Mouse (Mus musculus): ENCODE measurements at regions not wholly inside any gene's neighbourhood (a gene's known extent, or its start where the extent isn't known, plus 50 kb on each side); places are given as distances from the start of the nearest gene placed in this dataset.

DNA sequence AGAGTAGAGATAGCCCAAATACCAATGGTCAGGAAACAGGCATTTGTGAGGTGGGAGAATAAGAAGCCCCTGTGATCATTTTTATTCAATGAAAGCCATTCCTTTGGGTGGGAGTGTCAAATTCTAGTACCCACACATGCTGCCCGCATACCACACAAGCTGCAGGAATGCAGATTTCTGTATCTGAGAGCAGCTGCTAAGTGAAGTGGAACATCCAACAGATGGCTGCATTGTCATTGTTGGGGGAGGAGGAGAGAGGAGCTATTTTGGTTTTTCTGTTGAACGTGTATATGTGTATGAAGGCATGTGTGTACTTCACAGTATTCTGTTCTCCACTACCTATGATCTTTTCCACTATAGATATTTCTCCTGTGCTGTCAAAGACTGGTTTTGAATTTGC, 392.3 kb upstream of the Mef2c start:
- peak; percentile 84 for ATAC-seq (ENCODE audit: low TSS enrichment)

DNA sequence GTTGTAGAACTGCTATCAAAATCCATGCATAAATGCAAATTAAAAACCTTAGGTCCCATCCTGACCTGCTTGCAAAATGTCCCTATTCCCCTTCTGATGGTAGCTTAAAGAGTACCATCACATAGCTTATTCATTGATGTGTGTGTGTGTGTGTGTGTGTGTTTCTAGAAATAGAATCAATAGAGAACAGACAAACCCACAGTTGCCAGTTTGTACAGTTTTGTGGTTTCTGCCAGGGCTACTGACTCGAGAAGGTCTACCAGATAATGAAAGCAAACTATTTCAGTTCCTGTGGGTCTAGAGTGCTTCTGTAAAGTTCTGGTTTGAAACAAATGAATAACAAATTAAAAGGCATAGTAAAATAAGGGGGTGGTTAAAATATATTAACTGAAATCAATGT, 391.5 kb upstream of the Mef2c start:
- ATAC-seq (ENCODE audit: low TSS enrichment), result no peak

DNA sequence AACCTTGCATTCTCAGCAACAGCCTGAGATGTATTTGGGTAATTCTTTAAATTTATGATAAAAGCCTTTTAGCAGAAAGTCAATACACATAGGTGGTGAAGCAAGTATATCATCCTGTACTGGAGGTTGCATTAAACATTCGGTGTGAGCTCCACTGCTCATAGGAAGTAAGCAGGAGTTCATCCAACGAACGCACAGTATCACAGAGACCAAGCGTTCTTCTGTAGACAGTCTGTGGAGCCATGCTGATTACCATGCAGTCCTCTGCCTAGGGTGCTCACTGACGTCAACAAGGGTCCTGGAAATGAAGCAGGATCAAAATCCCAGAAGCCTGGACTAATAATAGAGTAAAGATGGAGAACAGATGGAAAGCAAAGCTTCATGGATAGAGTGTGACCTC, 391.1 kb upstream of the Mef2c start:
- no peak for ATAC-seq (ENCODE audit: low TSS enrichment)

DNA sequence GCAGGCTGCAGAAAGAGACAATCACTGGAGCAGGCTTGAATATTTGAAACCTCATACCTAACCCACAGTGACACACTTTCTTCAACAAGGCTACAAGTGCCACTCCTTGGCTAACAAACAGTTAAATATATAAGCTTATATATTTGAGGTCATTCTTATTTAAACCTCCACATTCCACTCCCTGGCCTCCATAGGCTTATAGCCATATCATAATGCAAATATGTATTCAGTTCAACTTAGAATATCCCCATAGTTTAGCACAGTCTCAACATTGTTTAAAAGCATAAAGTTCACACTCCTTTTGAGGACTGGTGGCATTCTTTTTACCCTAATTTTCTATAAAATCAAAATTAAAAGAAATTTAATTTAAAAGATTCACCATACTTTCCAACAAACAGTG, 390.0 kb upstream of the Mef2c start:
- no peak for ATAC-seq (ENCODE audit: low TSS enrichment)

DNA sequence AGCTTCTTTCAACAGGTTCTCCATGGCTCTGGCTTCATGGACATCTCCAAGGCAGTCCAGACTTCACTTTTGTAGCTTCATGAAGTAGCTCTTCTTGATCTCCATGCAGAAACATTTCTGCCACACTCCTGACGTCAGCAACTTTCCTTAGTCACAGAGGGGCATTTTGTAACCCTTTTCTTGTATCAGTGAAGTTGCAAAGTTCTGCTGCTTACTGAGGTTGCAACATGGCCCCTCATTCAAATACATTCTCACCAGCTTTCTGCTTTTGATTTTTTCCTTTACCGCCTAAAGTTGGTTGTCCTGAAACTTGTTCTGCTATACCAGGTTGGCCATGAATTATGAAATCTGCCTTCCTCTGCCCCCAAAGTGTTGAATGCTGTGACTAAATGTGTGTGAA, 389.4 kb upstream of the Mef2c start:
- ATAC-seq (ENCODE audit: low TSS enrichment), result no peak

DNA sequence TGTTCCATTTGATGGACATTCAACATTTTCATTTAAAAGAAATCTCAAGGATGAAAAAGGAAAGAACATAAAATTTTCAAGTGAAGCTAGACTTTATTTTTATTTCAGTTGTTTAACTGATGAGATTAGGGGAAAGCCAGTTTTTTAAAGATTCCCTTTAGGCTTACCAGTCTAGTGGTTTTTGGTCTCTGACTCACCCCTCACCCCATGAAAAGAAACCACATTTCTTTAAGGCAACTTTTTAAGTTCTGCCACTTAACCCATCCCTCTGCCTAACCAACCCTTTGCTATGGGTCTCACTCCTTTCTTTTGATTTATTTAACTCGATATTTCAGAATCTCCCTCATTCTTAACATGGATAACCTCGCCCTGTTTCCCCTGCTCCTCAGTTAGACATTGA, 388.1 kb upstream of the Mef2c start:
- ATAC-seq (ENCODE audit: low TSS enrichment), result no peak

DNA sequence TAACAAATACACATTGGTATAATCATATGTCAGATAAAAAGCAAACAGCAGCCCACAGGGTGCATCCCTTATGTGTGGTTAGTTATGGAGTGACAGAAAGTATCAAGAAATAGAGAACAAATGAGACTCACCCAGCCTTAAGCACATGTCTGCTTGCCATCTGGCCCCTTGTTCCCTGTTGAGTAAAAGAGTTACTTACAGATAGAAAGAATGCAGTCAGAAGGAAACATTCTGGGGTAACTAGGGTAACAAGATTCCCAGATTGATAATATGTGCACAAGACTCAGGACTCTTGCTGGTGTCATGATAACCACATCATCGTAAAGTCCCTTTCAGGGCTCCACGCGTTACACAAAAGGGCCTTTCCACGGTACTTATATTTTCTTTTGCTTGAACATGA, 383.5 kb upstream of the Mef2c start:
- 0 out of 2 replicates have a peak, but pooled peaks have one; percentile 32 for ATAC-seq (ENCODE audit: low TSS enrichment)

DNA sequence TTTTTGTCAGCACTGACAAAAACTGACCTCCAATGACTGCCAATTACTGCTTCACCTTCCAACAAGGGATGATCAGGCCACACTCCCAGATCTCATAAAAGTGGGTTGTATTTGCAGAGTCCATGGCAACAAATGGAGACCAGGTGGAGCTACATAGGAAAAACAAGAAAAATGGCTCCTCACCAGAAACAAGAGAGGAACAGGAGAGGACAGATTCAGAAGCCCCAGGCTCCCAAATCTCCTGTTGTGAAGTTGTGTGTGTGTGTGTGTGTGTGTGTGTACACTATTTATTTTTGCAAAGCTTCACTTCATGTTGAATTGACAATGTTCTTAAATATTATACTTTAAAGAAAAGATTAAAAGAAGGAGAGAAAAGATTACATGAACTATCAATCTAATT, 380.2 kb upstream of the Mef2c start:
- no peak for ATAC-seq (ENCODE audit: low TSS enrichment)

DNA sequence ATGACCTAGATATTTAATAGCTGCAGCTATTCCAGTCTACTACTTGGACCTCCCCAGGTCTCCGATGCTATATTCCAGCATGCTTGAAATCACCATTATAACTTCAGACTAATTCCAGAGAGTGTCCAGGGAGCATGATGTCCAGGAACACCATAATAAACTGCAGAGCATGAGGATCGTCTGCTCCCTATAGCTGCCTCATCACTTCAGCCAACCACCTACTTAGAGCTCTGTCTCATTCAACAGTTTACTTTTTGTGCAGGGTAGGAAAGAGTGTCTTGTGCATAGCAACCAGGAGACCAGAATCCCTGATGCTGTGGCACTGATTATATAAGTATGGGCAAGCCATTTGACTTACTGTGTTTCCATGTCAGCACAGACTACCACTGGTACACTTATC, 379.2 kb upstream of the Mef2c start:
- ATAC-seq (ENCODE audit: low TSS enrichment), result peak; percentile 71

DNA sequence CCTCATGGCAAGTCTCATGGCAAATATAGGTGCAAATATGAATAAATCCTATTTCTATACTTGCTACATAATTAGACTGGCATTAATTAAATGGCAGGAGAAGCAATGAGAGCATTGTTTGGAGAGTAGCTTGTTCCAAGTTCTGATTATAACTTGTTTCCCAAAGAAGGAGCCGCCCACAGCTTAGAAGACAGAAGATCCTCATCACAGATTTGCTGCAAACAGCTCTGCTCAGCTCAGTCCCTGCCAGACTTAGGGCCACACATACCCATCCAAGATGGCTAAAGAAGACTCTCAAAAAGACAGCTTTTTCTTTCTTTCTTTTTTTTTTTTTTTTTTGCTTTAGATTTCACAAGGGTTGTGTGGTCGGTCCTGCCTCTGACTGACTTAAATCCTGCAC, 377.4 kb upstream of the Mef2c start:
- peak; percentile 96 for ATAC-seq (ENCODE audit: low TSS enrichment)

DNA sequence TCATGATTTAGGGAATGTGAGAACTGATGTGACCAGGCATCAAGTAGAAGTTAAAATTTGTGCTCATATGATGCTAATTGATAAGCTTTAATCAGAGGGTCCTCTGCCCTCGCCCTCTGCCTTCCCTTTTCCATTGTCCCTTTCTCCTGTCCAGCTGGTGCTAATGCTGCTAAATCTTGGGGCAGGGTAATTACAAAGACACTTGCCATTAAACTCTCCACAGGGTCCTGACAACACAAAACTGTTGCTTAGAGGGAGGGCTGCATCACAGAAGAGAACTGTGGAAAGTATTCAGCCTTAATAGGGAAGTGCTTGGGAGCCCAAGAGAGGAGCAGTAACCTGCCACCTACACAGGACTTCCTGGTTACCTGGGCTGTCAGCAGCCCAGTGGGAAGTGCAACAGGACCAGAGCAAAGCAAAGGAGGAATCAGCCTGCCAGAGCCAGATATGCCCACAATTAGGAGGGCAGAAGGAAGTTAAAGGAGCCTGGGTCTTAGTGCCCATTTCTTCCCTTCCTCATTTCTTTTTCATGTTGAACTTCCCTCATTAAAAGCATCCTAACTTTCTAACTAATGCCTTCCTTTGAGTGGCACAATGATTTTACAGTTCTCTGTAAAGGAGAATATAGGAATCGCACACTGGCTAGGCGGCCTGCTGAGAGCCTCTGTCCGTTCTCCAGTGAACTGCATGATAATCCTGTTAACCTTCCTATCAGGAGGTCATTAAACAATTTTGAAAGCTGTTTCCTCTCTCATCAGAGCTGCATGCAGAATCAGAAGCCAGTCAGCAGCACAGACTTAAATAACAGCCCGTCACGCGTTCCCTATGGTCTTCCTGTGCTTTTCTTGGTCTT, 372.5 kb upstream of the Mef2c start:
- no peak; the same call in 1 of the 2 replicates for ATAC-seq (ENCODE audit: low TSS enrichment)

DNA sequence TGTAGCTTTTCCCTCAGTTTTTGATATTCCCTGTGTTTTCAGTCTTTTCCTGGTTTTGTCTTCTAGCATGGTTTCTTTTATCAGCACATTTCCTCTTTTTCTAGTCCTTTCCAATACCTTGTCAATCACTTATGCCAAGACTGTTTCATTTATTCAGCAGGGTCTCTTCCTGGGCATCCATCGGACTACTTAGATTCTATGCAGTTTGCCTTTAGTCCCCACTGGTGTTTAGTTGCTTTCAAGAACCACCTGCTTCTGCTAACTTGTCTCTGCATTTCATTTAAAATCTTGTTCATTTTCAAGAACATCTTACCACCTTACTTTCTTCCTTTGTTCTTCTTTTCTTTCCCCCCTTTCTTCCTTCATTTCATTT, 371.9 kb upstream of the Mef2c start:
- no peak for ATAC-seq (ENCODE audit: low TSS enrichment)

DNA sequence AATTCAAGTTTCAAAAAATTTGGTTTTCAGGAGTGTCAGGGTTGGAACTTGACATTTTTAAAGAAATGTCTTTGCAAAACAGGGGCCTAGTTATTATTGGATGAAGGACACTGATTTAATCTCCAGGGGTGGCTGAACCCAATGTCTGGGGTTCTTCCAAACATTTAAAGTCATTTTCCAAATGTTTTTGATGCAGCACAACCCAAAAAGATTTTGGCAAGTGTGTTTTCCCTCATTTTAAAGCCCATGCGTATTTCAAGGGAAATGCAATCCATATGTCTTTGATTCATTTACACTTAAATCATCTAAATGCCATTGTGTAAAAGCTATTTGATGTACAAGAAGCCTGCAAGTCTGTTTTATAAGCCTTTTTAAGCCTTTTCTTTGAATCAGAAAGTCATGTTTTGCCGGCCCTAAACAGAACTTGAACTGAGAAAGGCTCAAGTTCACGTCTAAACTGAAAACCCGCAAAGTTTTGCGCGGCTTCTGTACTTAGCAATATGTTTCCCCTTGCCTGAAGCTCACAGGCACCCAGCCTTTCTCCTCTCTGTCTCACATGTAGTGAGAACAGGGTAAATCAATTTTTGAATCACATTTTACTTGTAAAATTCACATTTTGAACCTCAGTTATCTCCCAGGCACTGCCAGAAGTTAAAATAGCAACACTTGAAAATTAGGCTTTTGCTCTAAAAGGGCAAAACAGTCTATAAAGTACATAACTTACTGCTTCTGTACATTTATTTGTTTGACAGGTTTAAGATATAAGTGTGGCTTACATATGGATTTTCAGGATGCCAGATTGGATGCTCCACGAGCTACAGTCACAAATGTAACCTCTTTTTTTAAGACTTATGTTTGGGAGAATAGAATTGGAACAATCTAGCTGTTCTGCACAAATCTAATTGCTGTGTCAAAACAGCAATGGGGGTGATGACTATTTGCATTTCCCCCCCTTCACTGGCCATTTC, 370.9 kb upstream of the Mef2c start:
- ATAC-seq (ENCODE audit: low TSS enrichment), result peak; percentile 73

DNA sequence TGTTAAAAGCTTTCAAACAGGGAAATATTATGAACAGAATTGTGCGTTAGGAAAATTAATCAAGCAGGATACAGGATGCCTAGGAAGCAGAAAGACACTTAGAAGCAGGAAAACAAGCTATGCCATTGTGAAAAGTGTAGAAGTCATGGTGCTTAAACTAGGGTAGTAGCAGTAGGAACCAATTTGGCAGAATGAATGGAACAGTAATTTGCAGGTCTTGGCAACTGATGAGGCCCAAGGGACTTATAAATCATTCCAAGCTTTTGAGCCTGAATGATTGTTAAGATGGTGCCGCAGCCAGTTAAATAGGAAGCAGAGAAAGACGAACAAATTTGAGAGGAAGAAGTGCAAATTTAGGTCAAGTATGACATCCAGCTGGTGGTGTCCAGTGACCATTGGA, 360.5 kb upstream of the Mef2c start:
- ATAC-seq (ENCODE audit: low TSS enrichment), result no peak

DNA sequence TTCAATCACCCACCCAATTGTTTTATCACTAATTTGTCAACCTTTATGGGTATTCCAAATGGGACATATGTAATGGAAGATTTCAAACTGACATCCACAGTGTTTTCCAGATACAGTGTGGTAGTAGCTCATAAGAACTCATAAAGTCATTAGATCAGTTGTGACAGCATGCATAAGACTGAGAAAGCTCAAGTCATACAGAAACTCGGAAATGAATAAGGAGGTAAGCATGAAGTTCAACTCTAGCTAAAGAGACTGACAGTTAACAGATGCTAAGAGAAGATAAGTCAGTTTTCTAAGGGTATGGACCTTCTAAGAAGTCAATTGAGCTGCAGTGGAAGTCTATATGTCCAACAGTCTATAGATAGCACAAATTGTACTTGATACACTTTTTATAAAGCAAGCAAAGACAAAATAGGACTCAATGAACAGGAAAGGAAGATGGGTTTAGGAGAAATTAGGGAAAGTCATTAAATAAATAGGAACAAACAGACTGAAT, 349.2 kb upstream of the Mef2c start:
- no peak for ATAC-seq (ENCODE audit: low TSS enrichment)

DNA sequence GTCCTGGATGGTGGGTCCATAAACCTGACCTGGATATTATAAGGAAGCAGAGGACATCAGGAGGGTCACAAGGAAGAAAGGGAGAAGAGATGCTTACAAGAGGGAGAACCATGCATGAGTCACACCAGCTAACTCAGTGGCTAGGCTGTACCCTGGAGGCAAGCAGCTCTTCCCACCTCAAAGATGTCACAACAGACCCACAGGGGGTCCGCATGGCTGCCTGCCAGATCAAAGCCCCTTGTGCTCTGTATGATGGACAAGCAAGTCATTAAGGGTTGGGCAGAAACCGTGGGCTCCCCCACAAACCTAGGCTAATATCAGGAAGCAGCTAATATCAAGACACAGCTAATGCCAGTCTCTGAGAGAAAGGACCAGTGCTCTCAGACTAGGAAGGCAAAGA, 343.9 kb upstream of the Mef2c start:
- ATAC-seq (ENCODE audit: low TSS enrichment), result no peak

DNA sequence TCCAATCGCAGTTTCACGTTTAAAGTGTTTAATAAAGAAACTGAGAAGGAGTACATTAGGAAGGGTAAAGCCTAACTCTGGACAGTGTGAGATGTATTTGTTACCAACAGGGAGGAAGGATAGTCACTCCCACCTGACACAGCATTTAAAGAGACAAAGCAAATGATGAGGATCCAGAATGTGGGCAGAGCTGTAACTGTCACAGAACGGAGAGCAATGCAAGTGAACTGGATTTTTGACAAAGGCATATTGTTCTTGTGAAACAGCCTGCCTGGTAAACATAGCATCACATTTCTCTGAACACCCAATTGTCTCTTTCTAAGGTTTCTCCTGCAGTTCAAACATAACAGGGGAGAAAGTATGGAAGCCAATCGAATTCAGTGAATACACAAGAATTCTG, 341.1 kb upstream of the Mef2c start:
- ATAC-seq (ENCODE audit: low TSS enrichment), result peak; percentile 62

DNA sequence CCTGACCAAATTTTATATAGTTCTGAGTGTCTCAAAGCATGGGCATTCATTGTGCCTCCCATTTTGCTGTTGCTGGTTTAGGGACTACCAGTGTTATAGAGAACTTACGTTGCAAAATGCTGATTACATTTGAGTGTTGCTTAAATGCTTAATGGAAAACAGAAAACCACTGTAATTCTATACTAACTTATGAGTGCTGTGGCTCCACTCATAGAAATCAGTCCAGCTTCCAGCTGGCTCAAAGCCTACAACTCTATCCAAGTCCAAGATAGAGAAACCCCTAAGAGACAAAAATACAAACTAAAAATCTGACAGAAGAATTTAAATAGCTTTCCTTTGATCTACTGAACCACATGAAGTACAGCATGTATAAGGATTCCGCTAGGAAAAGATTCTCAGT, 328.7 kb upstream of the Mef2c start:
- ATAC-seq (ENCODE audit: low TSS enrichment), result no peak

DNA sequence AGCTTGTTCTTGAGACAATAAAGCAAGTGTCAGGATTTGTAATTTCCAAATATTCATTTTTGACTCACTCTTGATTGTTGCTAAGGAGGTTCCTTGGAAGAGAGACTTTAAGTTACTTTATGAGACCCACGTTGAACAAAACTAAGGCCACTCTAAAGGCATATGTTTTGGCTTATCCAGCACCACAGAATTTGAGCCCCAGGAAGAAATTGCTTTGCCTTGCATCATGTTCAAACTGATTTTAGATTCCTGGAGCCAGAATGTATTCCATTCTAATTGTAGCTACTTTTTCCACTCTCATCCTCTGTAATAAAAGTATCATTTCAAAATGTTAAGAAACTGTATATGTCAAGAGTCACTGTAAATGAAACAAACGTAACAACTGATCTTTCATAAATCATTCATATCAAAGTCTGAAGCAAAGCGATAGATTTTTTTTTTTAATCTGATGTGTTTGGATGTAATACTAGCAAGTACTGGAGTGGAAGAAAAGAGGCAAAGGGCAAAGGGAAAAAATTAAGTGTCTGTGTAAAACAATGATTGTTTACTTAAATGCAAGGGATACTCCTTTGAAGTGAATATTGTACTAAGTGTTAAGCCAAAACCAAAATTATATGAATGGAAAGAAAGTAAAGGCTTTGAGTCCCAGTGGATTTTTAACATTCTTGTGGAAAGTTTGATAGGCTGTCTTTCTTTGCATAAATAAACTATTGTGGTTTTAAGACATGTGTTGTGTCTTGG, 301.7 kb upstream of the Mef2c start:
- ATAC-seq (ENCODE audit: low TSS enrichment), result no peak

DNA sequence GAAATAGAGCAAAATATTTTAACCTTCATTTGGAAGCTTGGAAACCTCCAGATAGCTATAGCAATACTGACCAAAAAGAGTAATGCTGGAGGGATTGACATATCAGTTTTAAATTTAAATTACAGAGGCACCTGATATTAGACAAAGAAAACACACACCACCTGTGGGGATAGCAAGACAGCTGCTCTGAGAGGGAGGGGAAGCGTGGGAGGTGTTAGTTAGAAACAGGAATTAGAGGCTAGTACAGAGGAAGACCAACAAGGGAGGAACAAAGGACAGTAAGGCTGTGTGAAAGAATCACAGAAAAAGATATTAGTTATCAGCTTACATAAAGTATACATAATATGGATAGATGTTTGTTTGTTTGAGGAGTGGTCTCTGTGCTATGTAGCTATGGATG, 297.2 kb upstream of the Mef2c start:
- no peak for ATAC-seq (ENCODE audit: low TSS enrichment)

DNA sequence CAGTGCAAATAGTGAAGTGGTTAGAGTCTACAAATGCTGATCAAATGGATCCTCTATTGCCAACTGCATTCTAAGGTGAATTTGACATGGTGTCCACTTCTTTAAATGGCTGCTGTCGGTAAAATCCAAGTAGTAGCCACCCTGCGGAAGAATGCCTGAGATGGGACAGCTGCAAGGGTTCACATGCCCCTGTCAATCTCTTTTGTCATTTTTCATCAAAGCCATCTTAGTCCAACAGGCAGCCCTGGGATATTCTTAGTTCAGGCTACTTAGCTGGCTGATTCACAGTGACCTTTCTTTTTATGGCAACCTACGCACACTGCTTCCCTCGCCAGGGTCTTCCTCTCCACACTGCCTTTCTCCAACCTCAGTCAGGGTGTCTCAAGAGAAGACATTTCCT, 296.3 kb upstream of the Mef2c start:
- ATAC-seq (ENCODE audit: low TSS enrichment), result no peak

DNA sequence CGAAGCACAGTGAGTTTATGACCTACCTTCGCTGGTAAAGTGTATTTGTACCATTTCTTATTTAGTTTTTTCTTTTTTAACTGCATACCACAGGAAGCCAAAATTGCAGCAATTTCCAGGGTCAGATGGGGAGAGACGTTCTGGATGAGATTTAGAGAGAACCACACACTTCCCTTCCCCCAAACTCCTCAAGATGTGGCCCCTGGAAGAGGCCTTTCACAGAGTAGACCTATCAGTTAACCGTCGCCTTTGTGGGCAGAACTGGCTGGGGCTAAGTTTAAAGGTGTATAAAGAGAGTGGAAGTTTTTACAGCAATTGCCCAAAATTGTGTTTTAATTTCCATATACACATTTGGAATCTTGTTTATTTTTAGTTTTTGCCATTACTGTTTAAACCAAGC, 295.7 kb upstream of the Mef2c start:
- ATAC-seq (ENCODE audit: low TSS enrichment), result no peak
